Mouse (Mus musculus) skeletal muscle tissue, postnatal 0 days (tissue): Measurements from ENCODE around the gene Panx2. TPM values are rescaled to one million over a fixed set of nuclear protein-coding genes. Genes with fewer than 3 reads are reported as not detected.

ENCODE experiments used
- polyA plus RNA-seq: library from polyadenylated mRNA; unstranded; fragments of >200 nt; fragmentation: Nextera tagmentation; extraction: Ambion mirVana; gene quantifications from 2 replicates; pipeline ENCODE4 v1.2.1, GENCODE M21; 2015

The Panx2 gene
- polyA plus RNA-seq, result 0.18 TPM in 1 of 2 replicates, not detected in the other

DNA sequence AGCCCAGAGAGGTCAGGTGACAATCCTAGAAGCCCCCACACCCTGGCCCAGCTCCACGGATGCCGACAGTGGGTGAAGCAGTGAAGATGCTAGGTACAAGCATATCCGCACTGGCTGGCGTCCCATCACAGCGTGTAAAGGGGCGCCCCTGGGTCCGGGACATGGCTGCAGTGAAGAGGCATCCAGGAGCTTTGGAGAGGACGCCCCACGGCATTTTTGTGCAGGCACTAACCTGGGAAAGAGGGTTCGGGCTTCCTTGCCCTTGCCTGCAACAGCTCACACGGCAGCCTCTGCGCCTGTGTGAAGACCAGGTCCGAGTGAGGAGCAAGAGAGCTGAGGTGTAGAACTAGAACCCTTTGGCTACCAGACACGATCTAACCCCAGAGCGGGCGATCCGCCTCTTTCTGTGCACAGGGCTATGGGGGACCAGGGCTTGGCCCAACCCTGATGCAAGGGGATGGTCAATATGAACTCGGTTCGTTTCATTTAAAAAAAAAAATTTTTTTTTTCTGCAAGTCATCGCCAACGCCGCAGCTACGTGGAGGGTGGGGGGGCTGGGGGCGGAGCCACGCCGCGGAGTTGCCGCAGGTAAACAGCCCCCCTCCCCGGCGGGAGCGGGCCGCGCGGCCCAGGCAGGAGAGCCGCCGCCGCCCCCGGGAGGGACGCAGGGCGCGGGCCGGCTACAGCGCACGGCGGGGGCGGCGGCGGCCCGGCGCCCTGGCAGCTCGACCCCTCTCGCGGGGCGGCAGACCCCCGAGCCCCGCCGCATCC lies at the start of gene Panx2:
Gene Panx2, plus strand, starts transcription at position 574 of the 771 bp plus-strand sequence.

DNA sequence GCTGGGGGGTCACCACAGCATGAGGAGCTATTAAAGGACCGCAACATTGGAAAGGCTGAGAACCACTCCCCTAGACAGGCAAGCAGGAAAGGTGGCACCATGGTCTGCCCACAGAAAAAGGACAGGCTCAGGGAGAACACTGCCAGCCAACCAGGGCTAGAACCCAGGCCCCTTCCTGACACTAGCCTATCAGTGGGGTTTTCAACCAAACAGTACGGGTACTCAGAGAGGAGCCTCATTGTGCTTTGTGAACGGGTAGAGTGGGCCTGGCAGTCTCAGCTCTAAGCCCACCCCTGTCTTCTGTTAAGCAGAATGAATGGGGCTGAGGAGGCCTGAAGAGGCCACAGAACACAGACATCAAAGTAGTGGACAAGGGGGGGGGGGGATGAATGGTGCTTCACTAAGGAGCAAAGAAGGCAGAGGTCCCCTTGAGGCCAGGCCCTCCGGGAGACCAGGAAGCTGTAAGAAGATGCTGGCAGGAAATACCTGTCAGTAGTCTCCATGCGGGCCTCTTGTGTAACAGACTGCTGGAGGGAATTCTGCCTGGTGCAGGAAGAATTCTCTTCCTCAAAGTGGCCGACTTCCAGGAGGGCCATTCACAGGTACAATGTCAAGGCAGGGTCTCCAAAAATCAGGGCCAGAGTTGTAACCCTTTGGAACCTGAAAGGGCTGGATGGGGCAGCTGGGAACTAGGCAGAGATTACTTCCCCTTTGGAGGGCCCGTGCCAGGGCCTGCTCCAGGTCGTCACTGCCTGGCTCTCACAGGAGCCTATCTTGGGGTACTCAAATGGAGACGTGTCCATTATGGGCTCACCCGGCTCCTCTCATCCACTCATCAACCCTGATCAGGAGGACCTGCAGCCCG lies 15.3 kb downstream of the Panx2 start, which contains the start of gene Trabd:
Gene Trabd, plus strand, starts transcription at position 512 of the 865 bp plus-strand sequence.

GRCm38 (mm10) chr15:89088607-89089247 lies 29.2 kb downstream of the Panx2 start, which contains the start of gene Selenoo:
Gene Selenoo, plus strand, starts transcription at chr15:89089084.

GRCm38 (mm10) chr15:89122649-89123366 lies 63.3 kb downstream of the Panx2 start, which contains the start of gene Tubgcp6:
Gene Tubgcp6, minus strand, starts transcription at chr15:89123112.

Other genes starting within 250 kb of the Panx2 start
- gene Alg12, start 240.4 kb upstream of the Panx2 start, polyA plus RNA-seq, result 4.3 TPM in 2 replicates
- 16.2 and 23.9 TPM in 2 replicates for gene Creld2, start 240.1 kb upstream of the Panx2 start, polyA plus RNA-seq
- 42.1 and 64.8 TPM in 2 replicates for gene Pim3, start 197.5 kb upstream of the Panx2 start, polyA plus RNA-seq
- 0.09 TPM in 1 of 2 replicates, not detected in the other for gene Ttll8, start 105.3 kb upstream of the Panx2 start, polyA plus RNA-seq
- not detected in 2 replicates for gene Mlc1, start 80.7 kb upstream of the Panx2 start, polyA plus RNA-seq
- gene Mov10l1, start 76.8 kb upstream of the Panx2 start, polyA plus RNA-seq, result 0.52 and 0.74 TPM in 2 replicates
- gene Trabd, start 15.4 kb downstream of the Panx2 start, polyA plus RNA-seq, result 31.5 and 35.4 TPM in 2 replicates
- 9.4 and 10.0 TPM in 2 replicates for gene Selenoo, start 29.4 kb downstream of the Panx2 start, polyA plus RNA-seq
- 5.1 and 6.6 TPM in 2 replicates for gene Tubgcp6, start 63.4 kb downstream of the Panx2 start, polyA plus RNA-seq
- 8.8 and 10.3 TPM in 2 replicates for gene Hdac10, start 69.0 kb downstream of the Panx2 start, polyA plus RNA-seq
- 44.6 and 44.9 TPM in 2 replicates for gene Mapk12, start 81.0 kb downstream of the Panx2 start, polyA plus RNA-seq
- gene Mapk11, start 89.9 kb downstream of the Panx2 start, polyA plus RNA-seq, result 1.2 and 1.5 TPM in 2 replicates
- 42.0 and 42.7 TPM in 2 replicates for gene Plxnb2, start 121.1 kb downstream of the Panx2 start, polyA plus RNA-seq
- gene Dennd6b, start 136.8 kb downstream of the Panx2 start, polyA plus RNA-seq, result 14.0 and 17.0 TPM in 2 replicates
- 27.4 and 27.8 TPM in 2 replicates for gene Ppp6r2, start 151.8 kb downstream of the Panx2 start, polyA plus RNA-seq